Mouse (Mus musculus) megakaryocyte, embryonic 14.5 days (primary cell): Measurements from ENCODE around the gene Tcte2.

Experiments
- FLI1 ChIP-seq: IDR thresholded peaks from 2 replicates; pipeline ENCODE4 v1.6.1; 2012; ENCODE audit warnings: low read length, inconsistent platforms, mixed read lengths
- GATA1 ChIP-seq: IDR thresholded peaks from 3 replicates; pipeline ENCODE4 v1.6.1; 2012; ENCODE audit warnings: mixed read lengths, low read length, inconsistent platforms, borderline replicate concordance

DNA sequence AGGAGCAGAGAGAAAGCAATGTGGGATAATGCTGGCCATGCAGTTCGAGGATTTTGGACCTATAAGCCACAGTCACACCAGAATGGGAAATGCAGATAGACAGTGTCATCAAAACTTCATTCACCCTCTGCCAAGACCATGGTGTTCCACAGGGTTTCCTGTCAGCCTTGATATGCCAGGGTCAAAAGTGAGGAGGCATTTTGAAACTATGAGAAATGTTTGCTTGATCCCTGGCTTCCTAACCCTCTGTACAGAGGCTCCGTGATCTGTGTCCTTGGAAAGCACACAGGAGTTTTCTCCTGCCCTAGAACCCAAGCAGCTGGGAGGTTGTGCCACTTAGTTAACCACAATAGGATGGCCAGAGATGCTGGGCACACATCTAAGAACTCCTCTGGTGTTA, 40.3 kb downstream of the Tcte2 start:
- TF ChIP-seq GATA1 (no peak), FLI1 (no peak)
